Mouse (Mus musculus): ENCODE data around the gene Ttll9. TPM values are rescaled to one million over a fixed set of nuclear protein-coding genes. Genes with fewer than 3 reads are reported as not detected.

Ttll9 gene
- polyA plus RNA-seq, 1 experiment = 5.8 TPM

- no peak for DNase-seq (ENCODE audit: low read depth)
- TF ChIP-seq CTCF (IDR thresholded peaks at IDR 0.05; ENCODE audit: borderline replicate concordance, extremely low read depth, insufficient read depth, insufficient read length) = no peak
- no peak for TF ChIP-seq POLR2A (IDR thresholded peaks at IDR 0.05; ENCODE audit: borderline replicate concordance, extremely low read depth, insufficient read depth, insufficient read length, poor library complexity, severe bottlenecking)
These were observed 14.7 kb downstream of the Ttll9 start for GRCm38 (mm10) chr2:152976991-152977390.

DNA sequence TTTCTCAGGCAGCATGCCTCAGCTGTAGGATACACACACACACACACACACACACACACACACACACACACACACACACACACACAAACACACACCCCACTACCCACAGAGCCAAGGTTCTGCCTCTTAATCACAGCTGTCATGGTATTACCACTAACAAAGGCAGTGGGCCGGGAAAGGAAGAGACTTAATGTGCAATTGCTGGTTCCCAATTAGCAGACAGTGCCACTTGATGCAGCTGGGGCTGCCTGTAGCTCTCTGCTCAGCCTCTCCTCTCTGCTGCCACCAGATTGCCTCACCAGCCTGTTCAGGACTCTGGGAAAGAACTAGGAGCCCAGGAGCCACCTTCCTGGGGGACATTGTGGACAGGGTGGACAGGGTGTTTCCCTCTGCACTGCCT, 23.3 kb downstream of the Ttll9 start:
- TF ChIP-seq CTCF (IDR thresholded peaks at IDR 0.05; ENCODE audit: borderline replicate concordance, extremely low read depth, insufficient read depth, insufficient read length) (no peak), POLR2A (IDR thresholded peaks at IDR 0.05; ENCODE audit: borderline replicate concordance, extremely low read depth, insufficient read depth, insufficient read length, poor library complexity, severe bottlenecking) (no peak)
- peak; percentile 88 for DNase-seq (ENCODE audit: low read depth)

- TF ChIP-seq CTCF (IDR thresholded peaks at IDR 0.05; ENCODE audit: borderline replicate concordance, extremely low read depth, insufficient read depth, insufficient read length) (no peak), POLR2A (IDR thresholded peaks at IDR 0.05; ENCODE audit: borderline replicate concordance, extremely low read depth, insufficient read depth, insufficient read length, poor library complexity, severe bottlenecking) (no peak)
- DNase-seq (ENCODE audit: low read depth) = no peak
These were observed 29.2 kb downstream of the Ttll9 start for GRCm38 (mm10) chr2:152991529-152991928.

DNA sequence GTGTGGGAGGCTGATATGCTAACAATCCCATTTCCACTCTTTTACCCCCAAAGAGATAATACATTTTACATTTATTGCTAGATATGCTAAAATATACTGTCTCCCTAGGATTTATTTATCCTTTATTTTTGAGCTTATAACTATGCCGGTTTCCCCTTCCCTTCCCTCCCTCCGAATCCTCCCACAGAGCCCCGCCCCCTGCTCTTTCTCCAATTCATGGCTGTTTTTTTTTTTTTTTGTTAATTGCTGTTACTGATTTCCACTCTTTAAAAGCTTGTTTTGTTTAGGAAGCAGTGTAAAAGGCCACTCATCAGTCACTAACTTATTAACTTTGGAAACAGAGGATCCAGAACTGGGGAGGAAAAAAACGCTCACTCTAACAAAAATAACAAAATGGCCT, 34.8 kb downstream of the Ttll9 start:
- DNase-seq (ENCODE audit: low read depth) = no peak
- no peak for TF ChIP-seq POLR2A (IDR thresholded peaks at IDR 0.05; ENCODE audit: borderline replicate concordance, extremely low read depth, insufficient read depth, insufficient read length, poor library complexity, severe bottlenecking)
- TF ChIP-seq CTCF (IDR thresholded peaks at IDR 0.05; ENCODE audit: borderline replicate concordance, extremely low read depth, insufficient read depth, insufficient read length) = no peak

DNA sequence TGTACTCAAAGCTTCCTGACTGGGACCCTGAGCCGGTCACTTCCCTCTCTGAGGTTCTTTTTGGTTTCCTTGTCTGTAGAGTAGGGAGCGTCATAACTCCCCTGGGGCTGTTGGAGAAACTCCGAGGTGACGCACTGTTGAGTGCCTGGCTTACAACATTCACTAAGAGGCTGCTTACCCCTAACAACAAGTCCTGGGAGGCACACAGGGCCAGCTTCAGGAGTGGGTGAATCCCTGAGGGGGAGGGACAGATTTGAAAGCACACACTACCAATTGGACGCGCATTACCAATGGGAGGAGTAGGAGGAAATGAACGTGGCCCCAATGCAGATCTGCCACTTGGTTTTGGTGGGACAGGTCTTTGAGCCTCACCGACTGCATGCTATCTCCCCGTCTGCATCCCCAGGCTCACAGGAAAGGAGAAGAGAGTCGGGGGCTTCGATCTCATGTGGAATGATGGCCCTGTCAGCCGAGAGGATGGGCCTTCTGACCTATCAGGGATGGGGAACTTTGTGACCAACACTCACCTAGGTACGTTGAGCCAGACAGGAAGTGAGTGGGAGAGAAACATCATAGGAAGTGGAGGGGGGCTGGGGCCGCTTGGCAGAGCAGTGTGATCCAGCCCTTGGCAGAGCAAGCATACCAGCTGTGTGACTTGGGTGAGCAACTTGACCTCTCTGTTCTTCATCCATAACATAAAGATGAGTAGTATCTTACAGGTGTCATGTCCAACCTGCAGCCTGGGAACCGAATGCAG, 40.4 kb downstream of the Ttll9 start:
- DNase-seq (ENCODE audit: low read depth) = no peak
- no peak for TF ChIP-seq CTCF (IDR thresholded peaks at IDR 0.05; ENCODE audit: borderline replicate concordance, extremely low read depth, insufficient read depth, insufficient read length)
- no peak for TF ChIP-seq POLR2A (IDR thresholded peaks at IDR 0.05; ENCODE audit: borderline replicate concordance, extremely low read depth, insufficient read depth, insufficient read length, poor library complexity, severe bottlenecking)

GRCm38 (mm10) chr2:153003681-153004338, 41.5 kb downstream of the Ttll9 start:
- peak; percentile 66 for DNase-seq (ENCODE audit: low read depth)
- TF ChIP-seq CTCF (IDR thresholded peaks at IDR 0.05; ENCODE audit: borderline replicate concordance, extremely low read depth, insufficient read depth, insufficient read length) (no peak), POLR2A (IDR thresholded peaks at IDR 0.05; ENCODE audit: borderline replicate concordance, extremely low read depth, insufficient read depth, insufficient read length, poor library complexity, severe bottlenecking) (no peak)

GRCm38 (mm10) chr2:153005981-153006380, 43.7 kb downstream of the Ttll9 start:
- TF ChIP-seq CTCF (IDR thresholded peaks at IDR 0.05; ENCODE audit: borderline replicate concordance, extremely low read depth, insufficient read depth, insufficient read length) = no peak
- TF ChIP-seq POLR2A (IDR thresholded peaks at IDR 0.05; ENCODE audit: borderline replicate concordance, extremely low read depth, insufficient read depth, insufficient read length, poor library complexity, severe bottlenecking) = no peak
- DNase-seq (ENCODE audit: low read depth) = no peak

- DNase-seq (ENCODE audit: low read depth) = no peak
- TF ChIP-seq CTCF (IDR thresholded peaks at IDR 0.05; ENCODE audit: borderline replicate concordance, extremely low read depth, insufficient read depth, insufficient read length) = no peak
- TF ChIP-seq POLR2A (IDR thresholded peaks at IDR 0.05; ENCODE audit: borderline replicate concordance, extremely low read depth, insufficient read depth, insufficient read length, poor library complexity, severe bottlenecking) = no peak
These were observed 47.1 kb downstream of the Ttll9 start for GRCm38 (mm10) chr2:153009192-153009973.

DNA sequence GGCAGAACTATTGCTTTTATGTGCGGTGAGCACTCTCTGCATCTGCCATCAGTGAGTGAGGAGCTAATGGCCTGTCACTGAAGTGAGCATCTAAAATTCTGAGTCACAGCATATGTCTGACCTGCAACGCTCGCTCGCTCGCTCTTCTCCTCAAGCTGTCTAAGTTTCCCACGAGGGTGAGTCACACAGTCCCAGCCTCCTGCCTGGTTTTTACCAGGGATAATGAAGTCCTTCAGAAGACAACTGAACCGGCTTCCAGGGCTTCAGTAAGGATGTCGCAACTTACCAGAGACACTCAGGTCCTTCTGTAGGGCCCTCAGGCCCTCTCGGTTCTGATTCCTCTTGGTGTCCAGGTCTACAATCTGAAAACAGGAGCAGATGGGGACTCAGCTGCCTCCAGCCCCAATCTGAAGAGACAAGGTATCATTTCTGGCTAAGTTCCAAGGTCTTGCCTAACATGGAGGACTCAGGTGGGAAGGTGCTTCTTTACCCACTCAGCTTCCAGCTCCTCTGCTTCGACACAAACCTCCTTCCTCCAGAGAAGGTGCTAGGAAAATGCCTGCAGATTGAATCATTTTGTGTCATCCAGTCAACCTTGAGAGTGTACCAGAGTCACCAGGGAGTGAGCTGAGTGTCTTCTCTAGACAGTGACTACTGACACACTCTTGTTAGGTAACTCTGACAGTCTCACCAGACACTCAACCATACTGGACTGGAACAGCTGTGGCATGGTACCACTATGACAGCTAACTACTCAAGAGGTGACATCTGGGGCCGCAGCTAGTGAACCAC, 51.6 kb downstream of the Ttll9 start:
- TF ChIP-seq POLR2A (IDR thresholded peaks at IDR 0.05; ENCODE audit: borderline replicate concordance, extremely low read depth, insufficient read depth, insufficient read length, poor library complexity, severe bottlenecking) (no peak), CTCF (IDR thresholded peaks at IDR 0.05; ENCODE audit: borderline replicate concordance, extremely low read depth, insufficient read depth, insufficient read length) (no peak)
- no peak for DNase-seq (ENCODE audit: low read depth)

DNA sequence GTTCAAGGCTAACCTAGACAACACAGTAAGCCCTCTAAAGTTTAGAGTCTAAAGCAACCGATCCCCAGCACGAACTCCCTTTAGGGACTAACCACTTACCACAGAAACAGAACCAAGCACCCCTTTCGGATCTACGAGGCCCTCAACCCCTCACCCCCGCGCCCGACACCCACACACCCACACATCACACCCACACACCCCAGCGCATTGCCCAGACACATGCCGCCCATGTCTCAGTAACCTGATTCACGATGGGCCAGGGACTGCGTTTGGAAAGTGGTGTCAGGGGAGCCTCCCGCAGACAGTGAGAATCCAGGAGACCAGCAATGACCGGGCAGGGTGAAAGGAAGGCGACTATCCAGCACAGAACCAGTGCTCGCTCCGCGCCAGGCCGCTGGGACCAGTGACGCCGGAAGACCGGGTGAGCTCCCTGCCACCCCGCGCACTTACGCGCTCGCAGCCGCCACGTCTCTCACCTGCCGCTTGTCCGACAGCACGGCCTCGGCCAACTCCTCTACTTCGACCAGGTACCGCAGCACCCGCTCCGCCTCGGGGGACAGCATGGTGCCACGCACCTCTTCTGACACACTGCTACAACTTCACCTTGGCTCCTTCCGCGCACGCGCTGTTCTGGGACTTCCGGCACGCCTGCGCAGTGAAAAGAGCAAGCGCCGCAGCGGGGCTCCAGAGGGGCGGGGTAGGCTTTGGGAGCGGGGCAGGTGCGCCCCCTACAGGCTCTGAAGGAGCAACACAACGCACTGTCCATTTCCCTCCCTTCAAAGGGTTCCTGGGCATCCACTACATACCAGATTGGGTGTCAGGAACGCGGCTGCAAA, 52.7 kb downstream of the Ttll9 start, which contains the start of gene Pdrg1:
Pdrg1 (minus strand) TSS at position 670 of the 836 bp plus-strand sequence.
- TF ChIP-seq CTCF (IDR thresholded peaks at IDR 0.05; ENCODE audit: borderline replicate concordance, extremely low read depth, insufficient read depth, insufficient read length) = peak; percentile 92
- TF ChIP-seq POLR2A (IDR thresholded peaks at IDR 0.05; ENCODE audit: borderline replicate concordance, extremely low read depth, insufficient read depth, insufficient read length, poor library complexity, severe bottlenecking) = peak; percentile 55; the same call in 1 of the 2 replicates
- DNase-seq (ENCODE audit: low read depth) = peak; percentile 98

Measured in brain, embryonic 14.5 days (tissue).